Mouse (Mus musculus): ENCODE measurements around the gene Slc26a9.
A peak's percentile ranks its signal among the peaks of the same experiment; 100 is the strongest.
"Not testable (repeated sequence)": the region's sequence is repeated elsewhere in the genome, so short reads cannot be mapped to it uniquely, and the experiment has no call there.

The Slc26a9 gene

GRCm38 (mm10) chr1:131765357-131766001 lies 21.7 kb downstream of the Slc26a9 start:
- DNase-seq (ENCODE audit: low spot score) = peak; percentile 87

- no peak for DNase-seq (ENCODE audit: low spot score)
Observed at GRCm38 (mm10) chr1:131769296-131769695, 25.5 kb downstream of the Slc26a9 start.

- peak; percentile 87 for DNase-seq (ENCODE audit: low spot score)
Observed at GRCm38 (mm10) chr1:131770656-131771055, 26.8 kb downstream of the Slc26a9 start.

- no peak for DNase-seq (ENCODE audit: low spot score)
Observed at GRCm38 (mm10) chr1:131771440-131771839, 27.6 kb downstream of the Slc26a9 start.

DNA sequence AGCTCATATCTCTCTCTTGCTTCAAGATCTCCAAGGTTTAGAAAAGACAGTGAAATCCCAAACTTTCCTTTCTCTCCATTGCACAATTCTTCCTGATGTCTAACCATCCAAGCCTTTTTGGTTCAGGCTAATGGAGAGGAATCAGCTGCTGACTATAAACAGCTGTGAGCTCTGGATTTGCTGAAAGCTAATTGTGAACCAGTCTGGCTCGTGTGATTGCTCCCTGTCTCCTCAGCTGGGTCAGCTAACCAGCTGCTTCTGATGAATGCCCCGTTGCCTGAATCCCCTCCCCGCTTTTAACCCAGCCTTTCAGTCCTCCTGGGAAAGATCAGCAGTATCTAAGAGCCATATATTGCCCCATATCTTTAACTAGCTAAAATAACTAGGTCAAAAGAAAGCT lies 50.8 kb downstream of the Slc26a9 start:
- DNase-seq (ENCODE audit: low spot score) = no peak

DNA sequence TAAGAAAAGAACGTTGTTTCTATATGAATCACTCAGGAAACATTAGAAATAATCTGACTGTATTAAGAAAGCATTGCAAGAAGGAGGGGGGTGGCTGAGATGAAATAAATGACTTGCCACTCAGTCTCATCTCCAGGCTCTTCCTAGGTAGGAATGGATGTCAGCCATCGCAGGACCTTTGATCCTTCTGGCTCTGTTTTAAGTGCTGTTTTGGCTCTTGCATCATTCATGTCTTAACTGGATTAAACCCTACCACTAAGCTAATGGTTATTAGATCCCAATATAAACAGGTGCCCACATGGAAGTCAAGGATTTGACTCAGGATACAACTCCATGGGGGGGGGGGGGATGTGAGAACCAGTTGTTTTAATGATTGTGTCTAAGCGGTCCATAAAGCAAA lies 51.3 kb downstream of the Slc26a9 start:
- DNase-seq (ENCODE audit: low spot score) = no peak

GRCm38 (mm10) chr1:131797202-131797909 lies 53.5 kb downstream of the Slc26a9 start, which contains the start of gene Pm20d1:
Gene Pm20d1, plus strand, starts transcription at chr1:131797381.
- peak; percentile 24 for DNase-seq (ENCODE audit: low spot score)

DNA sequence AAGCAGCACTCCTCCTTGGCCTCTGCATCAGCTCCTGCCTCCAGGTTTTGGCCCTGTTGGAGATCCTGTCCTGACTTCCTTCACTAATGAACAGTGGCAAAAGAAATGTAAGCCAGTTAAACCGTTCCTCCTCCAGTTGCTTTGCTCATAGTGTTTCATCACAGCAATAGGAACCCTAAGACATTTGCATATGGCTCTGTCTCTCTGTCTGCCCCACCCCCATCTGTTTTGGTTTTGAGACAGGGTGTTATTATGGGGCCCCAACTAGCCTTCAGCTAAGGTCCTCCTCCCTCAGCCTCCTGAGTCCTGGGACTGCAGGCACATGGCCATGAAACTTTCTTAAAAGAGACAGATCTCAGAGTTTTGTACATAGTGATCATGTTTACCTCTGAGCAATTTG lies 56.2 kb downstream of the Slc26a9 start:
- DNase-seq (ENCODE audit: low spot score) = no peak

DNA sequence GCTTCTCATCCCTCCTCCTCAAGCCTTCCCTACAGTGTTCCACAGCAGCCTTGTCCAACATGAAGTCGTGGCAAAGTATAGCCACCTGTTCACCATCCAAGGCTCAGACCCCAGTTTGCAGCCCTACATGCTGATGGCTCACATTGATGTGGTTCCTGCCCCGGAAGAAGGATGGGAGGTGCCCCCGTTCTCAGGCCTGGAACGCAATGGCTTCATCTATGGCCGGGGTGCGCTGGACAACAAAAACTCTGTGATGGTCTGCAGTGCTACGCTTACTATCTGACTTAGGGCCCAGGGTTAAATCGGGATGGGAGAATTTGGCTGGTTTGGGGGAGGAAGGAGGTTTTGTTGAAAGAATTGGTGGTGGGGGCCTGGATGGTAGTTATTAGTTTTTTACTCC lies 57.2 kb downstream of the Slc26a9 start:
- no peak for DNase-seq (ENCODE audit: low spot score)

DNA sequence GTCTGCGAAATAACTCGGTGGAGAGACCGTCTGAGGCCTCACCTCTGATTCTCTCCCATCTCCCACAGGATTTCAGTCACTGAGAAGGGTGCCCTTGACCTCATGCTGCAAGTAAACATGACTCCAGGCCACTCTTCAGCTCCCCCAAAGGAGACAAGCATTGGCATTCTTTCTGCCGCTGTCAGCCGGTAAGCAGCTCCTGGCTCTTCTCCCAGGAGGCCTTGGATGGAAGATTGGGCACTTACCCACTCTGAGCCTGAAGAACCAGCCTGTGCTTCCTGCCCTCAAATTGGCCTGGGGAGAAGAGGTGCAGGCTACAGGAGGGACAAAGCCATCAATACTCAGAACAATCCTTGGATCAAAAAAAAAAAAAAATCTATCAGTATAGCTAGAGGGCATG lies 58.8 kb downstream of the Slc26a9 start:
- DNase-seq (ENCODE audit: low spot score) = no peak

- no peak for DNase-seq (ENCODE audit: low spot score)
Observed at GRCm38 (mm10) chr1:131804166-131804565, 60.3 kb downstream of the Slc26a9 start.

DNA sequence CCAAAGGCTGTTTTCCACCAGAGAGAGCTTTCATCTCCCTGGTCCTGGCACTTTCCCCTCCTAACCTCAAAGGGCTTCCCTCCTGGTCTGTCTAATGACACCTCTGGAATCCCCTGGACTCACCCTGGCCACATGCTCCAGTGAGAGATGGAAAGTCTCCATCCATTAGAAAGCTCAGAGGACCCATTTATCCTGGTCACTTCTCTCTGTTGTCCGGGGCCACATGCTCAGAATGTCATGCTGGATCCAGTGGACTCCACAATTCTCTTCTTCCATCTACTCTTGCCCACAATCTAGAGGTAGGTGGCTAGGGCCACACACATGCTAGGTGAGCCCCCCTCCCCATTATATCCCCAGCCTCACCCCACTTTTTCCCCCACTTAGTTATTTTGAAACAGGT lies 65.2 kb downstream of the Slc26a9 start:
- DNase-seq (ENCODE audit: low spot score) = no peak

- DNase-seq (ENCODE audit: low spot score) = no peak
Observed at GRCm38 (mm10) chr1:131809651-131810050, 65.8 kb downstream of the Slc26a9 start.

GRCm38 (mm10) chr1:131811393-131811792 lies 67.6 kb downstream of the Slc26a9 start:
- DNase-seq (ENCODE audit: low spot score) = no peak

DNA sequence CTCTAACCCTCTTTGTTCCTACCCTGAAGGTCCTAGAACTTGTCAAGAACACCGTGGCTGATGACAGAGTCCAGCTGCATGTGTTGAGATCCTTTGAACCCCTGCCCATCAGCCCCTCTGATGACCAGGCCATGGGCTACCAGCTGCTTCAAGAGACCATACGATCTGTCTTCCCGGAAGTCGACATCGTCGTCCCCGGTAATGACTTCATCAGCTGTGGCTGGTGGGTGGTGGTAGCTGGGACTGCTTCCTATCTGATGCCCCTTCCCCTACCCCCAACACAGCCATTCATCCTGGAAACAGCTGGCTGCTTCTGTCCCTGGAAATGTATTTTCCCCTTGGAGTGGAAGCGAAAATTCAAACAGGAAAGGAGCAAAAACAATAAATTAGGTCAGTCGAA lies 68.2 kb downstream of the Slc26a9 start:
- DNase-seq (ENCODE audit: low spot score) = no peak

GRCm38 (mm10) chr1:131812631-131813295 lies 68.9 kb downstream of the Slc26a9 start:
- DNase-seq (ENCODE audit: low spot score) = no peak

DNA sequence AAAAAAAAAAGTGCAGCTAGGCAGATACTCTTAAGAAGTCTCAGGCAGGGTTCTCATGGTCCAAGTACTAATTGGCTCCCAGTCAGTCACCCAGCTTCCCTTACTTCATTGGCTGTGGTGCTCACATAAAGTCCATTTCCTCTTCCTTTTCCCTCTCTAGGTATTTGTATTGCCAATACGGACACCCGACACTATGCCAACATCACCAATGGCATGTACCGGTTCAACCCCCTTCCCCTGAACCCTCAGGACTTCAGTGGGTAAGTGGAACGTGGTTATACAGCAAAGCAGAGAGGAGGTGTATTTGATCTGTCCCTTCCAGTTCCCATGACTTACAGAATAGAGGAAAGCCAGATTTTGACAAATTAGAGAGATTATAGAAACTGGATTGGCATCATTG lies 69.9 kb downstream of the Slc26a9 start:
- no peak for DNase-seq (ENCODE audit: low spot score)

GRCm38 (mm10) chr1:131814191-131814590 lies 70.4 kb downstream of the Slc26a9 start:
- no peak for DNase-seq (ENCODE audit: low spot score)

DNA sequence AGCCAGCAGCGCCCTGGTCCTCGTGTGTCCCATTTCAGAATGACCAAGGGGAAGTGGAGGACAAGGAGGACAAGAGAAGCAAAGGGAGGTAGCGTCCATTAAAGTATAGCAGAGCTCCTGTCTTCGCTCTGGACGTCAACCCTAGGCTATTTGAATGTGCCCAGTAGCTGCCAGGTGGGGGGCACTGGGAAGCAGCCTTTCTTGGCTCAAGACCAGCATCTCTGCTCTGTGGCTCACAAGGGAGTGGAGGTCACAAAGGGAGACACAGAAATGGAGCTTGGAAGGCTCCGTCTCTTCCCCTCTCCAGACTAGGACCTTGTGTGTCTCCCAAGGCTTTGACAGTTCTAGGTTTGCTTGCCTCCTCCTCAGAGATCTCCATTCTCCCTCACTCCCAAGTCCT lies 73.1 kb downstream of the Slc26a9 start:
- DNase-seq (ENCODE audit: low spot score) = no peak

GRCm38 (mm10) chr1:131820353-131820752 lies 76.5 kb downstream of the Slc26a9 start:
- DNase-seq (ENCODE audit: low spot score) = not testable (repeated sequence)

DNA sequence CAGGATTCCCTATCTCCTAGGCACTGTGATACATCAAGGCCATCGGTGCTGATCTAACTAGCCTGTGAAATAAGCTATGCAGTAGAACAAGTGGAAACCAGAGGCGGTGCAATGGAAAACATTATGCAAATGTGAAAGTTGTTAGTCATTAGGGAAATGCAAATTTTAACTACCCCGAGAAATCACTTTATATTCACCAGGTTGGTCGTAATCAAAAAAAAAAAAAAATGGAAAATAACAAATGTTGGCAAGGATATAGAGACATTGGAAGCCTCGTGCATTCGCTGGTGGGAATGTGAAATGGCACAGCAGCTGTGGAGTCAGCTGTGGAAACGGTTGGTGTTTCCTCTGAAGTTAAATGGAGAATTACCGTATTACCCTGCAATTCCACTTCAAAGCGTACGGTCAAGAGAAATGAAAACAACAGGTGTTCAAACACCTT lies 77.1 kb downstream of the Slc26a9 start:
- DNase-seq (ENCODE audit: low spot score) = peak; percentile 52

All from layer of hippocampus, adult 11-12 months (tissue).